Mouse (Mus musculus) retina, postnatal 7 days (tissue): Measurements from ENCODE around the gene Knop1.

Experiments
- DNase-seq: peaks from one replicate; pipeline ENCODE4 v3.0.0-alpha.2; 2012; ENCODE audit warnings: low read depth, low spot score

The Knop1 gene

GRCm38 (mm10) chr7:118797600-118797999, 58.5 kb downstream of the Knop1 start:
- DNase-seq: no peak

DNA sequence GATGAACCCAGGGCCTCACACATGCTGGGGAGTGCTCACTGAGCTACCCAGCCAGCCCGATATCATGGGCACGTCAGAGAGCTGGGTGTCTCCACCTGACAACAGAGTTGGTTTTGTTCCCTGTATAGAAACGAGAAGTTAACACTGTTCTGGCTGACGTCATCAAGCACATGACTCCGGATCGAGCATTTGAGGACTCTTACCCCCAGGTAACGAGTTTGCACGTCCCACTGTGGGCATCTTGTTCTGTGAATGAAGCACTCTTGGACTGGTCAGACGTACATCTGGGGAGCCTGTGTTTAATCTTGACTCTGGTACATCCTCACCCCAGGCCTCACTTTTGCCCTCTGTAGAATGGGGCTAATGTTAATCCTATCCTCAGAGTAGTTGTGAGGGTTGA, 59.2 kb downstream of the Knop1 start:
- no peak for DNase-seq

GRCm38 (mm10) chr7:118795779-118796178, 60.3 kb downstream of the Knop1 start:
- DNase-seq: no peak

DNA sequence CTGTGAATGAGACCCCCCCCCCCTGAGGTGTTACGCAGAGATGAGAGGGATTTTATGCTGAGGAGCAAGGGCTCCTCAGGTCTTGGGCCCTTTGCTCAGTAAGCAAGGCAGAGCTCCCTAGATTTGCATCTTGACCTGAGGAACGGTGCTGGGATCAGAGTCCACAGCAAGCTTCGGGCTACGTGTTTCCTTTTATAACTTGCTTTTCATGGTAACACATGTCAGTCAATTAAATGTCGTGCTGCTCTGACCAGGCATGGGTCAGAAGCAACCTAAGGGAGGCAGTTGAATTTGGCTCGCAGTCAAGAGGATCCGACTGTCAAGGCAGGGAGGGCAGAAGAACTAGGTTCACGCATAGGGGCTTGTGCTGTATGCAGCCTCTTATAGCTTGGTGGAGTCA, 62.2 kb downstream of the Knop1 start:
- no peak for DNase-seq
